Mouse (Mus musculus) lung, adult 2 months (tissue): ENCODE data around the gene 1700113H08Rik.

ENCODE experiments used
- CTCF ChIP-seq: fragments of 200-500 bp; IDR thresholded peaks from 2 replicates; pipeline ENCODE4 v1.5.1; 2011; ENCODE audit warnings: mild to moderate bottlenecking, low read length, control low read depth; ENCODE audit not compliant: insufficient read depth
- POLR2A ChIP-seq: fragments of 200-500 bp; IDR thresholded peaks from 2 replicates; pipeline ENCODE4 v1.6.1; 2011; ENCODE audit warnings: low read depth, mild to moderate bottlenecking, control low read depth, low read length, borderline replicate concordance; ENCODE audit errors: extremely low read depth

DNA sequence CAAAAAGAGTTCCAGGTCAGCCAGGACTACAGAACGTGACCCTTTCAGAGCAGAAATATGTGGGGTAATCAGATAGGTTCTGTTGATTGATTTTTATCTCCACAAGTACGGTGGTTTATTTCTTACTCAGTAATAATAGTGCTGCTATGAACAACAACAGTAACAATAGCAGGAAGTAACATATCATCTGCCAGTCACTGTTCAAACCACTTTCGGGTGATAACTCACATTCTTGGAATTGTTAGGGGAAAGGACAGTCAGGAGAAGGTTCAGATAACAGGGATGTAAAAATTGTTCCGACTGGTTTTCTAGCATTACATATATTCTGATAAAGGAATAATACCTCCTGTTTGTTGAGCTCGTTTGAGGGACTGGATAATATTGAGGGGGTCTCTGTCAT, 42.4 kb upstream of the 1700113H08Rik start:
- TF ChIP-seq CTCF (no peak), POLR2A (no peak)
